Mouse (Mus musculus): Measurements from ENCODE around the gene Mthfd1l. TPM values are rescaled to one million over a fixed set of nuclear protein-coding genes. Genes with fewer than 3 reads are reported as not detected.
A peak's percentile ranks its signal among the peaks of the same experiment; 100 is the strongest.

Gene Mthfd1l
- polyA plus RNA-seq, 1 experiment, result 0.77 TPM

DNA sequence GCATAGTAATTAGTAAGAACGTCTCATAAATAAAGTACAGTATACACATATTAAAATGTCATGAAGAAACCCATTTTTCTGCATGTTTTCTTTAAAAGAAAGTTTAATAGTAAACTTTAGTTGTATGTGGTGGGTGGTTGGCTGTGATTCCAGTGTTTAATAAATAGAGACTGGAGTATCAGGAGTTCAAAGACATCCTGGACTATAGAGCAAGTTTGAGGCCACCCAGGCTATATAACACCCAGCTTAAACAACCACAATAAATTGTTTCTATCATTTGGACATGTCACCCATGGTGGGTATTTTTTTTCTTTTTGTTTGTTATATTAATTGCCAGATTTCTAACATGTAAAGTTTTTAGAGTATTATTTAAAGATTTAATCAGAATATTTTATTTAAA is 81.7 kb downstream of the Mthfd1l start:
- 57% methylated on average over 1 of the region's 1 CpGs for WGBS
- DNase-seq, result no peak
- H3K27ac ChIP-seq (ENCODE audit: insufficient read depth, low read depth, low read length), result no peak overlapping the region

GRCm38 (mm10) chr10:4057397-4057796 is 84.5 kb downstream of the Mthfd1l start:
- H3K27me3 ChIP-seq (replicated peaks; ENCODE audit: control insufficient read depth, insufficient read depth, low read length), result no peaks in the 10 kb centered on the region
- peaks cover 4% of the 10 kb centered on the region; the same call in 1 of the 2 replicates for H3K4me1 ChIP-seq (ENCODE audit: control insufficient read depth, insufficient read depth, low read length)
- TF ChIP-seq POLR2A (IDR thresholded peaks at IDR 0.05; ENCODE audit: low read depth, low read length) (no peak), CTCF (conservative IDR thresholded peaks at IDR 0.05; ENCODE audit: insufficient read depth, insufficient read length, low read depth, low read length) (no peak)
- no peak overlapping the region for H3K4me3 ChIP-seq (ENCODE audit: insufficient read depth, low read depth, low read length)
- DNase-seq, result no peak
- H3K27ac ChIP-seq (ENCODE audit: insufficient read depth, low read depth, low read length), result no peak overlapping the region
- 97% methylated on average over 3 of the region's 3 CpGs for WGBS
- no peaks in the 10 kb centered on the region for H3K36me3 ChIP-seq (ENCODE audit: control insufficient read depth, insufficient read depth, low read length)

More for the DNA sequence above, 81.7 kb downstream of the Mthfd1l start:
- no peaks in the 10 kb centered on the region for H3K36me3 ChIP-seq (ENCODE audit: control insufficient read depth, insufficient read depth, low read length)
- no peak overlapping the region for H3K4me3 ChIP-seq (ENCODE audit: insufficient read depth, low read depth, low read length)
- peaks cover 4% of the 10 kb centered on the region; the same call in 1 of the 2 replicates for H3K4me1 ChIP-seq (ENCODE audit: control insufficient read depth, insufficient read depth, low read length)
- no peak for TF ChIP-seq POLR2A (IDR thresholded peaks at IDR 0.05; ENCODE audit: low read depth, low read length)
- no peaks in the 10 kb centered on the region for H3K27me3 ChIP-seq (replicated peaks; ENCODE audit: control insufficient read depth, insufficient read depth, low read length)

DNA sequence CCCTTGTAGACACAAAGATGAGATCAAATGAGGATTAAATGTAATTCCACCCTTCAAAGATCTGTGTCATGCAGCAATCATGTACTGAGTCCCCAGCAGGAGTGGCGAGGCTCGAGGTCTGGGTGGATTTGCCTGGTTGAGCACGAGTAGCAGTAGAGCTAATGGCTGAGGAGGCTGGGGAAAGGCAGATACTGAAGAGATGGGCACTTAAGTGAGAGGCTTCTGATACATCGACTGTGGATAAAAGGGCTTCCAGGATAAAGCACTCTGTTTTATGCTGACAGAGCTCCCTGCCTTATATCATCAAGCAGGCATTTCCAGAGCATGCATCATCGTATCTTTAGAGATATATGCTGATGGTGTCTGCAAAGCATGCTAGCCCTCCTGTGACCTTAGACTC is 84.9 kb downstream of the Mthfd1l start:
- Histone ChIP-seq H3K27ac (ENCODE audit: insufficient read depth, low read depth, low read length) (no peak overlapping the region), H3K4me1 (ENCODE audit: control insufficient read depth, insufficient read depth, low read length) (peaks cover 4% of the 10 kb centered on the region; the same call in 1 of the 2 replicates), H3K4me3 (ENCODE audit: insufficient read depth, low read depth, low read length) (no peak overlapping the region), H3K36me3 (ENCODE audit: control insufficient read depth, insufficient read depth, low read length) (no peaks in the 10 kb centered on the region), H3K27me3 (replicated peaks; ENCODE audit: control insufficient read depth, insufficient read depth, low read length) (no peaks in the 10 kb centered on the region)
- 68% methylated on average over 5 of the region's 5 CpGs for WGBS
- TF ChIP-seq CTCF (conservative IDR thresholded peaks at IDR 0.05; ENCODE audit: insufficient read depth, insufficient read length, low read depth, low read length) (no peak), POLR2A (IDR thresholded peaks at IDR 0.05; ENCODE audit: low read depth, low read length) (no peak)
- no peak for DNase-seq

- DNase-seq, result no peak
- H3K27me3 ChIP-seq (replicated peaks; ENCODE audit: control insufficient read depth, insufficient read depth, low read length), result no peaks in the 10 kb centered on the region
- H3K27ac ChIP-seq (ENCODE audit: insufficient read depth, low read depth, low read length), result no peak overlapping the region
- H3K4me3 ChIP-seq (ENCODE audit: insufficient read depth, low read depth, low read length), result no peak overlapping the region
- no peaks in the 10 kb centered on the region for H3K36me3 ChIP-seq (ENCODE audit: control insufficient read depth, insufficient read depth, low read length)
- WGBS, result 83% methylated on average over 11 of the region's 11 CpGs
- no peak for TF ChIP-seq POLR2A (IDR thresholded peaks at IDR 0.05; ENCODE audit: low read depth, low read length)
- no peak for TF ChIP-seq CTCF (conservative IDR thresholded peaks at IDR 0.05; ENCODE audit: insufficient read depth, insufficient read length, low read depth, low read length)
- H3K4me1 ChIP-seq (ENCODE audit: control insufficient read depth, insufficient read depth, low read length), result no peaks in the 10 kb centered on the region
Observed at GRCm38 (mm10) chr10:4061071-4061987, 88.4 kb downstream of the Mthfd1l start.

GRCm38 (mm10) chr10:4063537-4063936 is 90.6 kb downstream of the Mthfd1l start:
- DNase-seq, result no peak
- no peaks in the 10 kb centered on the region for H3K27me3 ChIP-seq (replicated peaks; ENCODE audit: control insufficient read depth, insufficient read depth, low read length)
- H3K4me3 ChIP-seq (ENCODE audit: insufficient read depth, low read depth, low read length), result no peak overlapping the region
- TF ChIP-seq POLR2A (IDR thresholded peaks at IDR 0.05; ENCODE audit: low read depth, low read length) (no peak), CTCF (conservative IDR thresholded peaks at IDR 0.05; ENCODE audit: insufficient read depth, insufficient read length, low read depth, low read length) (no peak)
- no peaks in the 10 kb centered on the region for H3K4me1 ChIP-seq (ENCODE audit: control insufficient read depth, insufficient read depth, low read length)
- H3K27ac ChIP-seq (ENCODE audit: insufficient read depth, low read depth, low read length), result no peak overlapping the region
- WGBS, result 87% methylated on average over 4 of the region's 4 CpGs
- no peaks in the 10 kb centered on the region for H3K36me3 ChIP-seq (ENCODE audit: control insufficient read depth, insufficient read depth, low read length)

- TF ChIP-seq POLR2A (IDR thresholded peaks at IDR 0.05; ENCODE audit: low read depth, low read length), result no peak
- no peak for TF ChIP-seq CTCF (conservative IDR thresholded peaks at IDR 0.05; ENCODE audit: insufficient read depth, insufficient read length, low read depth, low read length)
- no peaks in the 10 kb centered on the region for H3K36me3 ChIP-seq (ENCODE audit: control insufficient read depth, insufficient read depth, low read length)
- 77% methylated on average over 15 of the region's 15 CpGs for WGBS
- no peak overlapping the region for H3K27ac ChIP-seq (ENCODE audit: insufficient read depth, low read depth, low read length)
- no peak overlapping the region for H3K4me3 ChIP-seq (ENCODE audit: insufficient read depth, low read depth, low read length)
- peak; percentile 14 for DNase-seq
- H3K27me3 ChIP-seq (replicated peaks; ENCODE audit: control insufficient read depth, insufficient read depth, low read length), result no peaks in the 10 kb centered on the region
- H3K4me1 ChIP-seq (ENCODE audit: control insufficient read depth, insufficient read depth, low read length), result no peaks in the 10 kb centered on the region
Observed at GRCm38 (mm10) chr10:4065295-4066084, 92.6 kb downstream of the Mthfd1l start.

Data from kidney, adult 2 months (tissue).